Mouse (Mus musculus) E14TG2a.4 (cell line): ENCODE measurements at regions not wholly inside any gene's neighbourhood (a gene's known extent, or its start where the extent isn't known, plus 50 kb on each side); places are given as distances from the start of the nearest gene placed in this dataset.

ENCODE experiments used
- CTCF ChIP-seq: conservative IDR thresholded peaks from 2 replicates; pipeline ENCODE4 v1.5.1; 2014; ENCODE audit warnings: low read length
- NANOG ChIP-seq: IDR thresholded peaks from 2 replicates; pipeline ENCODE4 v1.6.1; 2014; ENCODE audit warnings: borderline replicate concordance, low read length, mixed read lengths
- POU5F1 ChIP-seq: IDR thresholded peaks from 2 replicates; pipeline ENCODE4 v1.6.1; 2014; ENCODE audit warnings: low read length, borderline replicate concordance

- no peak for TF ChIP-seq CTCF
- no peak for TF ChIP-seq POU5F1
- no peak for TF ChIP-seq NANOG
These were observed 184.1 kb upstream of the Btbd3 start for GRCm38 (mm10) chr2:138072165-138072728.
